Mouse (Mus musculus): Measurements from ENCODE around the gene Hba-x. TPM values are rescaled to one million over a fixed set of nuclear protein-coding genes. Genes with fewer than 3 reads are reported as not detected.

The Hba-x gene
- total RNA-seq, 2 experiments from 2014 or later = not detected

Other genes with a start within 250 kb of the Hba-x start
- under 1 TPM; 0.26 to 0.96 TPM for gene Il9r, start 76.1 kb upstream of the Hba-x start, total RNA-seq (2021)
- gene Snrnp25, start 71.0 kb upstream of the Hba-x start, total RNA-seq (2021) = 10 to 100 TPM; 14.8 to 19.4 TPM
- gene Rhbdf1, start 54.1 kb upstream of the Hba-x start, total RNA-seq (2021) = 10 to 100 TPM; 24.7 to 36.8 TPM
- 10 to 100 TPM; 22.1 to 22.7 TPM for gene Mpg, start 49.9 kb upstream of the Hba-x start, total RNA-seq (2021)
- gene Nprl3, start 8.7 kb upstream of the Hba-x start, total RNA-seq (2021) = 10 to 100 TPM; 62.9 to 65.2 TPM
- gene Hba-a1, start 7.1 kb downstream of the Hba-x start, total RNA-seq (2021) = 1,000 to 10,000 TPM; 2,230 to 3,771 TPM
- not detected for gene Hbq1b, start 10.6 kb downstream of the Hba-x start, total RNA-seq (2021)
- gene Hba-a2, start 20.1 kb downstream of the Hba-x start, total RNA-seq (2021) = 1,000 to 10,000 TPM; 1,676 to 2,955 TPM
- under 1 TPM; 0.49 to 0.93 TPM for gene Hbq1a, start 23.7 kb downstream of the Hba-x start, total RNA-seq (2021)
- 10 to 100 TPM in 1 of 2 experiments, 1 to 10 TPM in 1; 5.7 to 10.7 TPM for gene Sh3pxd2b, start 71.4 kb downstream of the Hba-x start, total RNA-seq (2021)
- 10 to 100 TPM; 15.3 to 15.5 TPM for gene Ubtd2, start 179.0 kb downstream of the Hba-x start, total RNA-seq (2021)